16 mouse cellular contexts compared by ENCODE assay signal in the genomic region with DNA sequence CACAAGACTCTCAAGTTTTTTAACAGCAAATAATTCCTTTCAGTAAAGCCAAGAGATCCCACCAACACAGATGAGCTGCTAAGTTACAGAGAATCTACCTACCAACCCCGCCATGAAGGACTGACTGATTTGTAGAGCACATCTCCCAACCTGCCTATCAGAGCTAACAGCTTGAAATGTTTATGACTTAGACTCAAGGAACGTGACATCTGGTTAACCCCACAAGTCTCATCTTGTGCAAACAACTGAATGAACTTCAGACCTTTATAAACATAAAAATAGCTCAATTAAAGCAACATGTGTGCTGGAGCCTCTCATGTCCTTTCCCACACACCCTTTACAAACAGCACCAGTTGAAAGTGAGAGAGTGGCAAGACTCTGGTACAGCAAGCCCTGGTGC.
DNase-seq lines count a peak whose midpoint lies in the region; ATAC-seq and TF ChIP-seq lines count a peak whose summit lies in the region.
"Had no signal": no experiment of that assay in that cellular context is flagged by ENCODE, and none has a peak within 500 bp of the region (broad histone marks: within the 10 kb centered on the region; RNA-seq: fewer than 3 reads in every experiment).

No protein-coding gene starts in this region.

- TF ChIP-seq POLR2A in embryonic fibroblast, embryonic 13.5 days (IDR thresholded peaks at IDR 0.05; ENCODE audit: low read depth, low read length): no peak

- TF ChIP-seq CTCF in gastrocnemius, adult 2 months (IDR thresholded peaks at IDR 0.05): no peak
- TF ChIP-seq CTCF in embryonic fibroblast, embryonic 13.5 days (IDR thresholded peaks at IDR 0.05; ENCODE audit: borderline replicate concordance, insufficient read depth, low read length): no peak

- intact Hi-C loops in gastrocnemius, adult 2 months (cut with DNase I): no loop called here

- DNase-seq in gastrocnemius, adult 2 months: no peak
- DNase-seq in gastrocnemius, postnatal 25 days: no peak
- DNase-seq in large intestine, adult 2 months (ENCODE audit: low read depth, low spot score): peak; percentile 78
- no peak for DNase-seq in testis, postnatal 10 days (ENCODE audit: low spot score)
- DNase-seq in layer of hippocampus, postnatal 25 days (ENCODE audit: extremely low spot score in 1 of 2, low spot score in 1 of 2): no peak
- DNase-seq: cerebellum, adult 8-10 months; liver, postnatal 0 days; lung, postnatal 4 days; retina, postnatal 1 day; thymus, postnatal 25 days had no signal

- no peak overlapping the region for H3K4me3 ChIP-seq in gastrocnemius, adult 2 months
- no peak overlapping the region for H3K4me3 ChIP-seq in embryonic fibroblast, embryonic 13.5 days (ENCODE audit: insufficient read depth, low read length)
- H3K4me3 ChIP-seq: heart, embryonic 10.5 days; limb, embryonic 15.5 days; midbrain, embryonic 10.5 days had no signal

- 24% methylated on average over 2 of the region's 2 CpGs for WGBS in large intestine, adult 2 months

- ATAC-seq in CD4-positive, CD25-positive, alpha-beta regulatory T cell, adult 4 months: peak; percentile 71
- ATAC-seq in granulocyte monocyte progenitor cell, adult 5-6 weeks (replicated peaks; ENCODE audit: poor library complexity, severe bottlenecking): no peak
- ATAC-seq: liver, postnatal 0 days had no signal

- H3K27ac ChIP-seq in gastrocnemius, adult 2 months: peak overlapping the region; percentile 41; the same call in 1 of the 2 replicates
- H3K27ac ChIP-seq in embryonic fibroblast, embryonic 13.5 days (ENCODE audit: insufficient read depth, low read length): peak overlapping the region; percentile 91
- H3K27ac ChIP-seq: heart, embryonic 10.5 days; limb, embryonic 15.5 days; midbrain, embryonic 10.5 days had no signal

- peaks cover 12% of the 10 kb centered on the region for H3K4me1 ChIP-seq in embryonic fibroblast, embryonic 13.5 days (ENCODE audit: control insufficient read depth, insufficient read depth, low read length)
- H3K4me1 ChIP-seq: heart, embryonic 10.5 days; limb, embryonic 15.5 days had no signal
